Mouse (Mus musculus): ENCODE measurements around the gene Prkcq.

The Prkcq gene

GRCm38 (mm10) chr2:11171754-11172501 is at the start of gene Prkcq:
TSS of gene Prkcq (plus strand) at chr2:11172108.
- peak; percentile 27 for DNase-seq (ENCODE audit: low read depth, low spot score)

GRCm38 (mm10) chr2:11130881-11131280 is 41.0 kb upstream of the Prkcq start:
- no peak for DNase-seq (ENCODE audit: low read depth, low spot score)

GRCm38 (mm10) chr2:11135718-11136117 is 36.2 kb upstream of the Prkcq start:
- no peak for DNase-seq (ENCODE audit: low read depth, low spot score)

- no peak for DNase-seq (ENCODE audit: low read depth, low spot score)
Observed at GRCm38 (mm10) chr2:11138076-11138475, 33.8 kb upstream of the Prkcq start.

- DNase-seq (ENCODE audit: low read depth, low spot score) = no peak
Observed at GRCm38 (mm10) chr2:11139518-11140152, 32.3 kb upstream of the Prkcq start.

GRCm38 (mm10) chr2:11140385-11140784 is 31.5 kb upstream of the Prkcq start:
- no peak for DNase-seq (ENCODE audit: low read depth, low spot score)

GRCm38 (mm10) chr2:11149091-11149490 is 22.8 kb upstream of the Prkcq start:
- no peak for DNase-seq (ENCODE audit: low read depth, low spot score)

GRCm38 (mm10) chr2:11150975-11151374 is 20.9 kb upstream of the Prkcq start:
- no peak for DNase-seq (ENCODE audit: low read depth, low spot score)

- no peak for DNase-seq (ENCODE audit: low read depth, low spot score)
Observed at GRCm38 (mm10) chr2:11151655-11152323, 20.1 kb upstream of the Prkcq start.

- DNase-seq (ENCODE audit: low read depth, low spot score) = no peak
Observed at GRCm38 (mm10) chr2:11159641-11160040, 12.3 kb upstream of the Prkcq start.

- no peak for DNase-seq (ENCODE audit: low read depth, low spot score)
Observed at GRCm38 (mm10) chr2:11160696-11161095, 11.2 kb upstream of the Prkcq start.

GRCm38 (mm10) chr2:11161336-11161735 is 10.6 kb upstream of the Prkcq start:
- no peak for DNase-seq (ENCODE audit: low read depth, low spot score)

- DNase-seq (ENCODE audit: low read depth, low spot score) = no peak
Observed at GRCm38 (mm10) chr2:11162701-11163100, 9.2 kb upstream of the Prkcq start.

GRCm38 (mm10) chr2:11164170-11164569 is 7.7 kb upstream of the Prkcq start:
- DNase-seq (ENCODE audit: low read depth, low spot score) = no peak

- DNase-seq (ENCODE audit: low read depth, low spot score) = no peak
Observed at GRCm38 (mm10) chr2:11169721-11170335, 2.1 kb upstream of the Prkcq start.

- DNase-seq (ENCODE audit: low read depth, low spot score) = no peak
Observed at GRCm38 (mm10) chr2:11172831-11173414, 1.0 kb downstream of the Prkcq start.

GRCm38 (mm10) chr2:11173521-11173920 is 1.6 kb downstream of the Prkcq start:
- no peak for DNase-seq (ENCODE audit: low read depth, low spot score)

GRCm38 (mm10) chr2:11174101-11174500 is 2.2 kb downstream of the Prkcq start:
- DNase-seq (ENCODE audit: low read depth, low spot score) = no peak

GRCm38 (mm10) chr2:11177880-11178279 is 6.0 kb downstream of the Prkcq start:
- no peak for DNase-seq (ENCODE audit: low read depth, low spot score)

- no peak for DNase-seq (ENCODE audit: low read depth, low spot score)
Observed at GRCm38 (mm10) chr2:11181510-11181909, 9.6 kb downstream of the Prkcq start.

- no peak for DNase-seq (ENCODE audit: low read depth, low spot score)
Observed at GRCm38 (mm10) chr2:11182096-11182495, 10.2 kb downstream of the Prkcq start.

- DNase-seq (ENCODE audit: low read depth, low spot score) = no peak
Observed at GRCm38 (mm10) chr2:11183991-11184390, 12.1 kb downstream of the Prkcq start.
